Mouse (Mus musculus): ENCODE data around the gene Sec14l5. TPM values are rescaled to one million over a fixed set of nuclear protein-coding genes. Genes with fewer than 3 reads are reported as not detected.

The Sec14l5 gene
- polyA plus RNA-seq, 1 experiment from 2014 or later, result not detected

- Histone ChIP-seq H3K9me3 (ENCODE audit: control insufficient read depth, low read length) (no peaks in the 10 kb centered on the region), H3K27me3 (replicated peaks; ENCODE audit: control insufficient read depth, insufficient read depth, low read length) (peaks cover 25% of the 10 kb centered on the region), H3K4me2 (ENCODE audit: low read depth, low read length) (no peak overlapping the region), H3K27ac (ENCODE audit: low read length) (no peak overlapping the region), H3K4me3 (ENCODE audit: low read length) (no peak overlapping the region), H3K36me3 (ENCODE audit: control insufficient read depth, insufficient read depth, low read length) (no peaks in the 10 kb centered on the region), H3K4me1 (ENCODE audit: control insufficient read depth, insufficient read depth, low read length) (peaks cover 16% of the 10 kb centered on the region), H3K9ac (ENCODE audit: low read depth, low read length) (no peak overlapping the region)
- no peak for ATAC-seq
- 34% methylated on average over 4 of the region's 4 CpGs for WGBS
Measured at GRCm38 (mm10) chr16:5130766-5131165, 16.1 kb upstream of the Sec14l5 start.

GRCm38 (mm10) chr16:5131251-5131922 is 15.5 kb upstream of the Sec14l5 start:
- H3K4me1 ChIP-seq (ENCODE audit: control insufficient read depth, insufficient read depth, low read length), result peaks cover 23% of the 10 kb centered on the region
- peak overlapping the region; percentile 71 for H3K9ac ChIP-seq (ENCODE audit: low read depth, low read length)
- peak overlapping the region; percentile 69 for H3K4me2 ChIP-seq (ENCODE audit: low read depth, low read length)
- ATAC-seq, result 0 out of 2 replicates have a peak, but pooled peaks have one; percentile 4
- no peaks in the 10 kb centered on the region for H3K36me3 ChIP-seq (ENCODE audit: control insufficient read depth, insufficient read depth, low read length)
- 5% methylated on average over 25 of the region's 25 CpGs for WGBS
- no peak overlapping the region for H3K27ac ChIP-seq (ENCODE audit: low read length)
- no peaks in the 10 kb centered on the region for H3K9me3 ChIP-seq (ENCODE audit: control insufficient read depth, low read length)
- peak overlapping the region; percentile 64 for H3K4me3 ChIP-seq (ENCODE audit: low read length)
- peaks cover 25% of the 10 kb centered on the region for H3K27me3 ChIP-seq (replicated peaks; ENCODE audit: control insufficient read depth, insufficient read depth, low read length)

GRCm38 (mm10) chr16:5132401-5132801 is 14.5 kb upstream of the Sec14l5 start, which contains the start of gene Ppl:
Gene Ppl, minus strand, starts transcription at chr16:5132421.
- H3K27me3 ChIP-seq (replicated peaks; ENCODE audit: control insufficient read depth, insufficient read depth, low read length), result peaks cover 25% of the 10 kb centered on the region
- ATAC-seq, result peak; percentile 90
- H3K36me3 ChIP-seq (ENCODE audit: control insufficient read depth, insufficient read depth, low read length), result no peaks in the 10 kb centered on the region
- peak within 1 kb of the TSS; percentile 69 for H3K4me2 ChIP-seq (ENCODE audit: low read depth, low read length)
- peaks cover 29% of the 10 kb centered on the region for H3K4me1 ChIP-seq (ENCODE audit: control insufficient read depth, insufficient read depth, low read length)
- WGBS, result under 1% methylated on average over 39 of the region's 39 CpGs
- H3K9ac ChIP-seq (ENCODE audit: low read depth, low read length), result peak within 1 kb of the TSS; percentile 71
- no peak within 1 kb of the TSS for H3K27ac ChIP-seq (ENCODE audit: low read length)
- H3K4me3 ChIP-seq (ENCODE audit: low read length), result peak within 1 kb of the TSS; percentile 64
- H3K9me3 ChIP-seq (ENCODE audit: control insufficient read depth, low read length), result no peaks in the 10 kb centered on the region

GRCm38 (mm10) chr16:5134623-5135330 is 12.1 kb upstream of the Sec14l5 start:
- Histone ChIP-seq H3K9ac (ENCODE audit: low read depth, low read length) (no peak overlapping the region), H3K27ac (ENCODE audit: low read length) (0 out of 2 replicates have a peak overlapping the region, but pooled peaks have one; percentile 16), H3K4me1 (ENCODE audit: control insufficient read depth, insufficient read depth, low read length) (peaks cover 29% of the 10 kb centered on the region), H3K4me3 (ENCODE audit: low read length) (no peak overlapping the region), H3K4me2 (ENCODE audit: low read depth, low read length) (no peak overlapping the region), H3K27me3 (replicated peaks; ENCODE audit: control insufficient read depth, insufficient read depth, low read length) (peaks cover 25% of the 10 kb centered on the region), H3K9me3 (ENCODE audit: control insufficient read depth, low read length) (no peaks in the 10 kb centered on the region), H3K36me3 (ENCODE audit: control insufficient read depth, insufficient read depth, low read length) (no peaks in the 10 kb centered on the region)
- 63% methylated on average over 14 of the region's 14 CpGs for WGBS
- ATAC-seq, result peak; percentile 31

GRCm38 (mm10) chr16:5135551-5136261 is 11.2 kb upstream of the Sec14l5 start:
- peak overlapping the region; percentile 17; the same call in 1 of the 2 replicates for H3K27ac ChIP-seq (ENCODE audit: low read length)
- no peak overlapping the region for H3K4me2 ChIP-seq (ENCODE audit: low read depth, low read length)
- H3K4me1 ChIP-seq (ENCODE audit: control insufficient read depth, insufficient read depth, low read length), result peaks cover 27% of the 10 kb centered on the region
- no peak overlapping the region for H3K9ac ChIP-seq (ENCODE audit: low read depth, low read length)
- H3K4me3 ChIP-seq (ENCODE audit: low read length), result no peak overlapping the region
- peaks cover 23% of the 10 kb centered on the region for H3K27me3 ChIP-seq (replicated peaks; ENCODE audit: control insufficient read depth, insufficient read depth, low read length)
- whole genome bisulfite sequencing, result 52% methylated on average over 8 of the region's 8 CpGs
- no peaks in the 10 kb centered on the region for H3K9me3 ChIP-seq (ENCODE audit: control insufficient read depth, low read length)
- H3K36me3 ChIP-seq (ENCODE audit: control insufficient read depth, insufficient read depth, low read length), result no peaks in the 10 kb centered on the region
- ATAC-seq, result 0 out of 2 replicates have a peak, but pooled peaks have one; percentile 1

GRCm38 (mm10) chr16:5136505-5136904 is 10.4 kb upstream of the Sec14l5 start:
- Histone ChIP-seq H3K27ac (ENCODE audit: low read length) (0 out of 2 replicates have a peak overlapping the region, but pooled peaks have one; percentile 2), H3K4me1 (ENCODE audit: control insufficient read depth, insufficient read depth, low read length) (peaks cover 22% of the 10 kb centered on the region), H3K36me3 (ENCODE audit: control insufficient read depth, insufficient read depth, low read length) (no peaks in the 10 kb centered on the region), H3K9me3 (ENCODE audit: control insufficient read depth, low read length) (no peaks in the 10 kb centered on the region), H3K9ac (ENCODE audit: low read depth, low read length) (no peak overlapping the region), H3K4me2 (ENCODE audit: low read depth, low read length) (no peak overlapping the region), H3K4me3 (ENCODE audit: low read length) (no peak overlapping the region), H3K27me3 (replicated peaks; ENCODE audit: control insufficient read depth, insufficient read depth, low read length) (peaks cover 16% of the 10 kb centered on the region)
- 5% methylated on average over 4 of the region's 4 CpGs for WGBS
- peak; percentile 72 for ATAC-seq

GRCm38 (mm10) chr16:5137006-5137540 is 9.8 kb upstream of the Sec14l5 start:
- Histone ChIP-seq H3K4me3 (ENCODE audit: low read length) (no peak overlapping the region), H3K36me3 (ENCODE audit: control insufficient read depth, insufficient read depth, low read length) (no peaks in the 10 kb centered on the region), H3K27ac (ENCODE audit: low read length) (no peak overlapping the region), H3K4me1 (ENCODE audit: control insufficient read depth, insufficient read depth, low read length) (peaks cover 22% of the 10 kb centered on the region), H3K4me2 (ENCODE audit: low read depth, low read length) (no peak overlapping the region), H3K9me3 (ENCODE audit: control insufficient read depth, low read length) (no peaks in the 10 kb centered on the region), H3K27me3 (replicated peaks; ENCODE audit: control insufficient read depth, insufficient read depth, low read length) (peaks cover 11% of the 10 kb centered on the region), H3K9ac (ENCODE audit: low read depth, low read length) (no peak overlapping the region)
- ATAC-seq, result no peak
- 55% methylated on average over 12 of the region's 12 CpGs for WGBS

GRCm38 (mm10) chr16:5139741-5140140 is 7.2 kb upstream of the Sec14l5 start:
- no peak for ATAC-seq
- Histone ChIP-seq H3K27me3 (replicated peaks; ENCODE audit: control insufficient read depth, insufficient read depth, low read length) (no peaks in the 10 kb centered on the region), H3K4me2 (ENCODE audit: low read depth, low read length) (no peak overlapping the region), H3K9me3 (ENCODE audit: control insufficient read depth, low read length) (no peaks in the 10 kb centered on the region), H3K27ac (ENCODE audit: low read length) (no peak overlapping the region), H3K4me1 (ENCODE audit: control insufficient read depth, insufficient read depth, low read length) (peaks cover 16% of the 10 kb centered on the region), H3K4me3 (ENCODE audit: low read length) (no peak overlapping the region), H3K36me3 (ENCODE audit: control insufficient read depth, insufficient read depth, low read length) (no peaks in the 10 kb centered on the region), H3K9ac (ENCODE audit: low read depth, low read length) (no peak overlapping the region)
- WGBS, result 42% methylated on average over 4 of the region's 4 CpGs

- under 1% methylated on average over 7 of the region's 7 CpGs for WGBS
- ATAC-seq, result 0 out of 2 replicates have a peak, but pooled peaks have one; percentile 45
Measured at GRCm38 (mm10) chr16:5145570-5145969, 1.3 kb upstream of the Sec14l5 start.

More at GRCm38 (mm10) chr16:5145570-5145969, 1.3 kb upstream of the Sec14l5 start:
- Histone ChIP-seq H3K4me3 (ENCODE audit: low read length) (no peak overlapping the region), H3K4me1 (ENCODE audit: control insufficient read depth, insufficient read depth, low read length) (peaks cover 5% of the 10 kb centered on the region; the same call in 1 of the 2 replicates), H3K36me3 (ENCODE audit: control insufficient read depth, insufficient read depth, low read length) (no peaks in the 10 kb centered on the region), H3K9me3 (ENCODE audit: control insufficient read depth, low read length) (no peaks in the 10 kb centered on the region), H3K27ac (ENCODE audit: low read length) (no peak overlapping the region), H3K9ac (ENCODE audit: low read depth, low read length) (no peak overlapping the region), H3K4me2 (ENCODE audit: low read depth, low read length) (no peak overlapping the region), H3K27me3 (replicated peaks; ENCODE audit: control insufficient read depth, insufficient read depth, low read length) (0 out of 2 replicates have a peak, but pooled peaks cover 10% of the 10 kb centered on the region)

Measured in intestine, embryonic 16.5 days (tissue).